Mouse (Mus musculus): ENCODE results near the gene Pard3b.

DNA sequence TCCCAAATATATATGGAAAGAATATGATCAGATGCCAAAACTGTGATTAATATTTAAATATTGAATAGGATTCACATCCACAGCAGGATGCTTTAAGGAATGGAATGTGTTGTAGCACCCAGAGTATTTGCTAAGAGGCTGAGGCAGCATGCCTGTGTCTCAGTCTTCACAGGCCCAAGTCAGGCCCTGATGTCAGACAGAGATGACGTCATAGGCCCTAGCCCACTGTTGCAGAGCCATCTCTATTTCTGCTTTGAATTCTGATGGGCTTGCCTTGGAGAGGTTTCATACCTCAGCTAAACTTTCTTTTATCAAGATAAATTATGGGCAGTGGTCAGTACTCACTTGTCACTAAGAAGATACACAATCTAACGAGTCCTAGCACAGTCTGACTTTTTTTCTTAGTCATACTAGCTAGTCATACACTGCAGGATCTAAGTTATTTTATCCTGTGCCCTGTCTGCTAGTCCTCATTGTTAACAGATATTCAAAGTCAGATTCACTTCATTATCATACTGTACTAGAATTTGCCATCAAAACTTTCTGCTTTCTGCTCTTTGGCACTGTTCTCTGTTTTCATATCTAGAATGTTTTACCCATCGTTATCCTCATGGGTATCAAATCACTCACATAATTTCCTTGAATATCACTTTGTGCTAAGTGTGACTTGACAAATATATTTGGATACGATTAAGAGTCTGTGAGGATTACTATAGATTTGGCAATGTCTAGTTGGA, 264.8 kb downstream of the Pard3b start:
- TF ChIP-seq CTCF (IDR thresholded peaks at IDR 0.05; ENCODE audit: low read depth, low read length) (no peak), POLR2A (IDR thresholded peaks at IDR 0.05; ENCODE audit: extremely low read depth, insufficient read depth, low read length) (no peak)

All from liver, adult 2 months (tissue).